Mouse (Mus musculus): Measurements from ENCODE around the gene Exoc6b.

Gene Exoc6b

DNA sequence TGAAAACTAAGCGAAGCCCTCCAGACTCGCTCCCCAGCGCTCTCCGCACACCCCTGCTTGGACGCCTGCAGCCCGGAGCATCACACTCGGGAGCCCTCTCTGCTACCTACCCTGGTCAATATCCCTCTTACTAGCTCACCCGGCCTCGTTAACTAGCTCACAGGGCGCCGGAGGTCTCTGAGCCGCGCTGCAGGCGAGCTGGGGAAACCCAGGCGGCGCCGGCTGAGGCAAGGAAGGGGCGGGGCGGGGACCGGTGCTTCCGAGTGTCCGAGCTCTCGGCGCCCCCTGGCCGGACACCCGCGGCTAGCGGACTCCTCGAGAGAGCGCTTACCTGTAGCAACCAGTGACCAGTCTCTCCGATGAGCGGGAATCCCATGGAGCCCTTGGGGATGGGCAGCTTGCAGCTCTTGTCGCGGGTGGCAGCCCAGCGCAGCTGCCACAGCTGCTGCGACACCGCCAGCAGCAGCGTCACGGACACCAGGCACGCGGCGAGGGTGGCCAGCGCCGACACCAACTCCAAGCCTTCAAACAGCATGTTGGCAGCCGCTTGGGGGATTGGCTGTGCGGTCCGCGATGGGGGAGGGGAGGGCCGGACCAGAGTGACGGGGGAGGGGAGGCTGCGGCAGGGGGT, 481.7 kb downstream of the Exoc6b start:
- peak; percentile 53 for DNase-seq (ENCODE audit: low read depth, low spot score)

GRCm38 (mm10) chr6:84586551-84587200, 482.6 kb downstream of the Exoc6b start:
- no peak for DNase-seq (ENCODE audit: low read depth, low spot score)

DNA sequence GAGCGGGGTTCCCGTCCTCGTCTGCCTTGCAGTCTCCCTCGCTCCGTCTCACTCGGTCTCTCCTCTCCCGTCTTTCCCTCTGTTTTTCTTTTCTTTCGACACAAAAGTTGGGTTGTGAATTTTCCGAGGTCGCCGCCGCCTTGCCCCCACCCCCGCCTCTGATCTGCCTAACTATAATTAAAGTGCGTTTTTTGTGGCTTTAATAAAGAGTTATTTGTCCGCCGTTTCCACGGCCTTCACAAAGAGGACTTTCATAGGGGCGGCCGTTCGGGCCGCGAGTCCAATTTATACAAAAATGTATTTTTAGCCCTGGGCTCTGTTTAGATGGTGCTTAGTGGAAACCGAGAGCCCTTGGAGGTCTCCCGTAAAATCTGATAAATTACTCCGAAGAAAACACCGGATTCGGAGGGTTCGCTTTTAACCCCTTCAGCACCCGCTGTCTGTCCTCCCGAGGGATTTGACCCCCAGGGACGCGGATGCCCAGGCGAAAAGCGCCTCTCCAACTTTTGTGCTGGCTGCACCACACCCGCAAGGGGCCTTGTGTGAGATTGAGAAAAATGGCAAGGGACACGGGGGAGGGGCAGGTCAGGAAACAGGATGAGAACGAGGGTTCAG, 483.5 kb downstream of the Exoc6b start:
- no peak for DNase-seq (ENCODE audit: low read depth, low spot score)

DNA sequence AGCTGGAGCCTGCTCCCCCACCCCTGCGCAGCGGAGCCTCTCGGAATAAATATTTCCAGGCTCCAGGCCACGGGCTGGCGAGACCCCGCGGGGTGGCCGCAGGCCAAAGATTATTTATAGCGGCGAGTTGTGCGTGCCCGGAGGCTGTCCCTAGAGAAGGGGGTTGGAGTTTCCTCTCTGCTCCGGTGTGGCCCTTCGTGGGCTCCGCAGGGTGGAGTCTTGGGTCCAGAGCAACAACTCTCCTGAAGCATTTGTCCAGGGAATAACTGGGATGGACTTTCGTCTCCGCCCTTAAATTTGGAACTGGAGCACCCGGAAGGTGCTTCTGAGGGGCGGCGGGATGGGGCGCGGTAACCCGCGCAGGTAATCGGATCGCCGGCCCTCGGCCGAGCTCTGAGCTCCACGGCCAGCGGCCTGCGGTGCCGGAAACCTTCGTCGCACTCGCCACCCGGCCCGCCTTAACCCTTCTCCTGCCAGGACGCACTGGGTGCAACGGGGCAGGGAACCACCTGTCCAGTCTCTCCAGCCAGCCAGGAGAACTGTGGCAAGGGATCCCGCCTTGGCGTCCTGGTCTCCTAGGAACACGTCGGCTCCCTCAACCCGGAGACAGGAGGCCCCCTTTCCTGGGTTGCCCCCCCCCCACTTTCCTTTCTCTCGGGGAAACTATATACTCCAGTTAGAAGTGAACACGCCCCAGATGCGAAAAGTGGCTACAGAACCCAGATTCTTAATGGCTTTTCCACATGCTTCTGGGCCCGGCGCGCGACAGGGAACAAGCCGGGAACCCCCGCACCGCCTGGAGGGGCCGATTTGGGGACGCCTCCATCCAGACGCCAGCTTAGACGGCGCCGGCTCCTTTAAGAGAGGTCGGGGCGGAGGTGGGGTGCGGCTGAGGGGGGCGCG, 484.3 kb downstream of the Exoc6b start:
- DNase-seq (ENCODE audit: low read depth, low spot score), result no peak

DNA sequence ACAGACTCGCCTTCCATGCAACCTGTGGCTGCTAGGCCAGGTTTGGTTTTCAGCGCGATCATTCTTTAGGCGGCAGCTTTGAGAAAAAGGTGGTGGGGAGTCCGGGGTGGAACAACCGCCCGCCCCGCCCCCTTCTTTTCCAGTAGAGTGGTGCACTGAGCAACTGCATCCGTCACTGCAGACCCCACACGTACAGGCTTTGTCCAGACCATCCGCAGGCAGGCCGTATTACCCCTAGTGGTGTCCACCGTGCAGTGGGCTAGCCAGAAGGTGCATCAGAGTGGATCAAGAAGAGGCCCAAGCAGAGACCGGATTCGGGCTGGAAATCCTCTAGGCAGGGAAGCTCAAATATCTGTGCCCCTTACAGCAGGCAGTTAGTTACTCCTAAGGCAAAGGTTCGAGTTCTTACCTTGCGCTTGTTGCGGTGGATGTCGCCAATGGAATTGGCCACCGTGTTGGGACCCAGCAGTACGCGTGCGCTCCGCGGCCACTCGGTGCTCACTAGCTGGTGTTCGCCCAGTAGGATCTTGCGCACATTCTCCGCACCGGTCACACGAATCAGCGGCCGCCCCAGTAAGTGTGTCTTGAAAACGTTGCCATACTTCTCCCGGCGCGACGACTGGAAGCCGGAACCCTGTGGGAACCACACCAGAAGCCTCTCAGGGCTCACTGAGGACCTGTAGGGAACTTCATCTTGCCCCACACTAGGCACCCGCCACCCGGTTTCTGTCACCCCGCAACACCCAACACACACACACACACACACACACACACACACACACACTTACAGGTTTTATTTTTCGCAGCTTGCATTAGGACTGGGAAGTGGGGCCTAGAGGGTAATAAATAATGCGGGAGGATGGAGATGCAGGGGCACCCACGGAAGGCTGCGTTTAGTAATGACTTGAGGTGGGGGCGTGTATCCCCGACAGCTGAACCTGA, 485.2 kb downstream of the Exoc6b start:
- no peak for DNase-seq (ENCODE audit: low read depth, low spot score)

GRCm38 (mm10) chr6:84583371-84583770, 485.9 kb downstream of the Exoc6b start:
- DNase-seq (ENCODE audit: low read depth, low spot score), result peak; percentile 70

DNA sequence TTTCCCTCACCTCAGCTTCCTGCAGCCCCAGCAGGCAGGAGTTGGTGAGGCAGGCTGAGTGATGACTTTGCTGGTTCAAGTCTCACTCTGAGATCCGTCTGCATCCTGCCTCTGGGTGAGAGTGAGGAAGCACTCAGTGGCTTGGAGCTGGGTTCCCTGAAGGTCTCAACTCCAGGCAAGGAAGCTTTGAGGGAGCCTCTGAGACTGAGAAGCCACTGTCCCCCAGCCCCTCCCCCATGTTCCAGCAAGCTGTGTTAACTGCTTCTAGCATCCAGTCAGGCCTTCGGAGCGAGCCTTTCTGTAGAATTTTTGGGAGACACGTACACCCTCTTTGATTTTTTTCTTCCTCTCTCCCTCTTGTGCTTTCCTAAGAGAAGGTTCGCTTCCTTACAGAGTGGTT, 486.5 kb downstream of the Exoc6b start:
- DNase-seq (ENCODE audit: low read depth, low spot score), result no peak

GRCm38 (mm10) chr6:84581833-84582445, 487.4 kb downstream of the Exoc6b start:
- no peak for DNase-seq (ENCODE audit: low read depth, low spot score)

- no peak for DNase-seq (ENCODE audit: low read depth, low spot score)
These were observed 488.1 kb downstream of the Exoc6b start for GRCm38 (mm10) chr6:84580979-84581832.

- no peak for DNase-seq (ENCODE audit: low read depth, low spot score)
These were observed 489.8 kb downstream of the Exoc6b start for GRCm38 (mm10) chr6:84579508-84579907.

DNA sequence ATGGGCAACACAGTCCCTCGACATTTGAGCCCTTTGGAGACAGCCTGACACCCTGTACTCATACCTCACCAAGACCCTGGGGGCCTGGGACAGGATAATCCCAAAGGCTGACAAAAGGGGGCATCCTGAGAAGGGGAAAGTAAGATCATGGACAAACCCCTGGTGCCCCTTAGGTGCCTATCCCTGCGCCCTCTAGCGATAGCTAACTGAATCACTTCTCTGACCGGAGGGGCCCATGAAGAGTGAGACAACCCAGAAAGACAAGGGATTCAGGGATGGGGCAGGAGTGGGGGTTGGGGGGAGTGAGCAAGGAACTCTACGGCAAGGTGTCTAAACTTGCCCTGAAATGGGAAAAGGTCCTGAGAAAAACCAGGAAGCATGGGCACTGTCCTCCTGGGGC, 490.4 kb downstream of the Exoc6b start:
- DNase-seq (ENCODE audit: low read depth, low spot score), result peak; percentile 49

DNA sequence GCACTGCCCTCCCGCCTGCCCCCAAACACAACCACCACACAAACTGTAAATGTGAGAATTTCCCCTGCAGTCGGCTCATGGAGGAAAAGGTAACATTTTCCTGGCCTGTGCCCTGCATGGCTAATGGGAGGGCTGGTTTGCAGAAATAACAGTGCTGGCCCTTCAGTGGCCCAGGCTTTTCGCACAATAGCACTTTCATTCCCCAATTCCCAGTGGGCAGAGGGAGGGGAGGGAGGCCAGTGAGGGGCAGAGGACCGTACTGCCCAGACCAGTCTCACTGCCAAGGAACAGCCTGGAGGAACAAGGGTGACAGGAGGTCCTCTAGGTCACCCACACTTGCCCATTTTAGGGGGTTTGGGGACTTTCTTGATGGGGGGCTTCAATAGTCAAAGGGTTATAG, 491.4 kb downstream of the Exoc6b start:
- DNase-seq (ENCODE audit: low read depth, low spot score), result no peak

GRCm38 (mm10) chr6:84573905-84574660, 495.2 kb downstream of the Exoc6b start:
- DNase-seq (ENCODE audit: low read depth, low spot score), result no peak

- DNase-seq (ENCODE audit: low read depth, low spot score), result no peak
These were observed 499.3 kb downstream of the Exoc6b start for GRCm38 (mm10) chr6:84570039-84570438.

GRCm38 (mm10) chr6:84569590-84569989, 499.7 kb downstream of the Exoc6b start:
- DNase-seq (ENCODE audit: low read depth, low spot score), result no peak

GRCm38 (mm10) chr6:84568880-84569279, 500.4 kb downstream of the Exoc6b start:
- DNase-seq (ENCODE audit: low read depth, low spot score), result no peak
